Mouse (Mus musculus) liver, embryonic 12.5 days (tissue): Measurements from ENCODE around the gene Gm11444. TPM values are rescaled to one million over a fixed set of nuclear protein-coding genes. Genes with fewer than 3 reads are reported as not detected.

Experiments
- ATAC-seq: fragments of 200-750 bp; cut with Nextera tagmentation; 2 replicates; pipeline ENCODE4 v1.8.0; 2017; ENCODE audit warnings: moderate number of reproducible peaks, mild to moderate bottlenecking, moderate library complexity
- H3K27ac ChIP-seq: fragments of 300-500 bp; sonication (generic); 2 replicates; pipeline ENCODE4 v1.5.1; 2016; ENCODE audit warnings: mild to moderate bottlenecking
- H3K27me3 ChIP-seq: fragments of 300-500 bp; sonication (generic); replicated peaks from 2 replicates; pipeline ENCODE4 v1.6.1; 2016; ENCODE audit warnings: mild to moderate bottlenecking, moderate library complexity
- H3K36me3 ChIP-seq: fragments of 300-500 bp; sonication (generic); 2 replicates; pipeline ENCODE4 v1.6.1; 2016; ENCODE audit warnings: mild to moderate bottlenecking, moderate library complexity
- H3K4me1 ChIP-seq: fragments of 300-500 bp; sonication (generic); 2 replicates; pipeline ENCODE4 v1.6.1; 2016
- H3K4me2 ChIP-seq: fragments of 300-500 bp; sonication (generic); 2 replicates; pipeline ENCODE4 v1.6.1; 2016; ENCODE audit warnings: mild to moderate bottlenecking, moderate library complexity
- H3K4me3 ChIP-seq: fragments of 300-500 bp; sonication (generic); 2 replicates; pipeline ENCODE4 v1.5.1; 2016; ENCODE audit warnings: mild to moderate bottlenecking, moderate library complexity
- H3K9ac ChIP-seq: fragments of 300-500 bp; sonication (generic); 2 replicates; pipeline ENCODE4 v1.6.1; 2016; ENCODE audit warnings: mild to moderate bottlenecking, moderate library complexity
- H3K9me3 ChIP-seq: fragments of 300-500 bp; sonication (generic); replicated peaks from 2 replicates; pipeline ENCODE4 v1.6.1; 2016; ENCODE audit warnings: mild to moderate bottlenecking, moderate library complexity
- WGBS: fragments of 180-500 bp; shearing (Covaris S2); methylation state at CpG from one replicate; pipeline ENCODE4 v1.1.7; 2016; ENCODE audit not compliant: insufficient replicate concordance; 5-methylcytosine and 5-hydroxymethylcytosine counted together
- polyA plus RNA-seq: library from polyadenylated mRNA; unstranded; fragments of >200 nt; fragmentation: Nextera tagmentation; extraction: Ambion mirVana; gene quantifications from 2 replicates; pipeline ENCODE4 v1.2.1, GENCODE M21; 2016

Gm11444 gene
- polyA plus RNA-seq, 1 experiment from 2014 or later, result not detected

- Histone ChIP-seq H3K9ac (0 out of 2 replicates have a peak overlapping the region, but pooled peaks have one; percentile 45), H3K4me1 (peaks cover 74% of the 10 kb centered on the region), H3K36me3 (no peaks in the 10 kb centered on the region), H3K27ac (peak overlapping the region; percentile 94), H3K9me3 (no peaks in the 10 kb centered on the region), H3K4me2 (peak overlapping the region; percentile 65), H3K4me3 (peak overlapping the region; percentile 2), H3K27me3 (peaks cover 29% of the 10 kb centered on the region)
- 6% methylated on average over 19 of the region's 19 CpGs for WGBS
- ATAC-seq, result peak; percentile 71
Measured at GRCm38 (mm10) chr11:85799856-85800255, 50.3 kb downstream of the Gm11444 start.

DNA sequence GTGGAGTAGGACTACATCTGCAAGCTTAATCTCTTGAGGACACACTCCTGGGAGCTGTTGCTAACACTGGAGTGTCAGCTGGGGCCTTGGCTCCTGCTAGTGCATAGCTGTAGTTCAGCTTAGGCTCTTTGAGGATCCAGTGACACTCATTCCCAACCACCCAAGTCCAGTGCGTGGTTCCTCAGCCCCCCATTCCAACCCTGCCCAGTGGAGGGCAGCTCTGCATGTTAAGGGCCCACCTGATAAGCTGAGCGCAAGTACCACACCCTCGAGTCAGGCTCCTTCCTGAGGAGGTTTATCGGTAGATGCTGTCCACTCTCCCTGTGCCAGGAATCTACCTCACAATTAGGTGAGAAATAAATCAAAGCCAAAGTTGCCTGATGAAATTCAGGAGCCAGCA is 50.7 kb downstream of the Gm11444 start:
- Histone ChIP-seq H3K4me2 (peak overlapping the region; percentile 65), H3K36me3 (no peaks in the 10 kb centered on the region), H3K4me3 (peak overlapping the region; percentile 2), H3K9me3 (no peaks in the 10 kb centered on the region), H3K27ac (peak overlapping the region; percentile 94), H3K4me1 (peaks cover 70% of the 10 kb centered on the region), H3K9ac (peak overlapping the region; percentile 45), H3K27me3 (peaks cover 29% of the 10 kb centered on the region)
- ATAC-seq, result peak; percentile 71
- 12% methylated on average over 4 of the region's 4 CpGs for WGBS

Other genes starting within 250 kb of the Gm11444 start
- gene Tbx2, start 17.8 kb downstream of the Gm11444 start, polyA plus RNA-seq, result 1.1 and 1.4 TPM in 2 replicates
- 0.12 and 0.35 TPM in 2 replicates for gene Tbx4, start 36.1 kb upstream of the Gm11444 start, polyA plus RNA-seq